13 mouse cellular contexts compared by ENCODE assay signal in the genomic region with DNA sequence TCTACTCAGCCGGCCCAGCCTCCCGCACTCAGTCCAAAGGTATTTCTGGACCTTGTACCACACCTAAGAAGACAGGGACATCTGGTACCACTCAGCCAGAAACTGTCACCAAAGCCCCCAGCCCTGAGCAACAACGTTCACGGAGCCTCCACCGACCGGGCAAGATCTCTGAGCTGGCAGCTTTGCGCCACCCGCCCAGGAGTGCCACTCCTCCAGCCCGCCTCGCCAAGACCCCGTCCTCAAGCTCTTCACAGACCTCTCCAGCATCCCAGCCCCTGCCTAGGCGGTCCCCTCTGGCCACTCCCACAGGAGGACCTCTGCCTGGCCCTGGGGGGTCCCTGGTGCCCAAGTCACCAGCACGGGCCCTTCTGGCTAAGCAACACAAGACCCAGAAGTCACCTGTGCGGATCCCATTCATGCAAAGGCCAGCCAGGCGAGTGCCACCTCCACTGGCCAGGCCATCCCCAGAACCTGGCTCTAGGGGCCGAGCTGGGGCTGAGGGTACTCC. TPM values are rescaled to one million over a fixed set of nuclear protein-coding genes. Genes with fewer than 3 reads are reported as not detected.
DNase-seq lines count a peak whose midpoint lies in the region; ATAC-seq and TF ChIP-seq lines count a peak whose summit lies in the region.
"Had no signal": no experiment of that assay in that cellular context is flagged by ENCODE, and none has a peak within 500 bp of the region (broad histone marks: within the 10 kb centered on the region; RNA-seq: fewer than 3 reads in every experiment).

No protein-coding gene starts in this region.

- H3K4me1 ChIP-seq in cerebellum, adult 2 months (ENCODE audit: control insufficient read depth, insufficient read depth, low read length): peaks cover 58% of the 10 kb centered on the region
- H3K4me1 ChIP-seq in heart, embryonic 16.5 days (ENCODE audit: control insufficient read depth, insufficient read depth, low read length): peaks cover 39% of the 10 kb centered on the region
- peaks cover 5% of the 10 kb centered on the region for H3K4me1 ChIP-seq in heart, adult 2 months (ENCODE audit: control insufficient read depth, insufficient read depth, low read length)
- peaks cover 19% of the 10 kb centered on the region for H3K4me1 ChIP-seq in testis, adult 2 months (ENCODE audit: control insufficient read depth, insufficient read depth, low read length)
- peaks cover 9% of the 10 kb centered on the region for H3K4me1 ChIP-seq in intestine, postnatal 0 days (replicated peaks; ENCODE audit: control insufficient read depth, insufficient read depth, low read length)

- ATAC-seq in heart, embryonic 16.5 days (replicated peaks; ENCODE audit: extremely low read depth, insufficient read depth, low FRiP score): no peak
- no peak for ATAC-seq in intestine, postnatal 0 days

- H3K9me3 ChIP-seq in heart, embryonic 16.5 days (replicated peaks; ENCODE audit: control insufficient read depth, low read length): no peaks in the 10 kb centered on the region
- H3K9me3 ChIP-seq in intestine, postnatal 0 days (ENCODE audit: control insufficient read depth): no peaks in the 10 kb centered on the region
- H3K9me3 ChIP-seq: lung, embryonic 15.5 days had no signal

- H3K27me3 ChIP-seq in cerebellum, adult 2 months (ENCODE audit: control insufficient read depth, insufficient read depth, low read length): no peaks in the 10 kb centered on the region
- peaks cover 71% of the 10 kb centered on the region for H3K27me3 ChIP-seq in heart, embryonic 16.5 days (ENCODE audit: control insufficient read depth, insufficient read depth, low read length)
- H3K27me3 ChIP-seq in heart, adult 2 months (ENCODE audit: control insufficient read depth, insufficient read depth, low read length): no peaks in the 10 kb centered on the region
- no peaks in the 10 kb centered on the region for H3K27me3 ChIP-seq in testis, adult 2 months (ENCODE audit: control insufficient read depth, insufficient read depth, low read length)
- peaks cover 47% of the 10 kb centered on the region for H3K27me3 ChIP-seq in intestine, postnatal 0 days (replicated peaks; ENCODE audit: control insufficient read depth, insufficient read depth, low read length)

- no peak for TF ChIP-seq EP300 in heart, adult 2 months (IDR thresholded peaks at IDR 0.05; ENCODE audit: insufficient read depth, low read depth, low read length)

- 51% methylated on average over 16 of the region's 16 CpGs for WGBS in cerebellum, adult 2 months
- 45% methylated on average over 16 of the region's 16 CpGs for WGBS in heart, embryonic 16.5 days
- WGBS in heart, adult 2 months: 54% methylated on average over 16 of the region's 16 CpGs
- WGBS in intestine, postnatal 0 days: 44% methylated on average over 14 of the region's 16 CpGs

- H3K36me3 ChIP-seq in heart, embryonic 16.5 days (ENCODE audit: control insufficient read depth, insufficient read depth): no peaks in the 10 kb centered on the region
- no peaks in the 10 kb centered on the region for H3K36me3 ChIP-seq in heart, adult 2 months (ENCODE audit: control insufficient read depth, insufficient read depth, low read length)
- H3K36me3 ChIP-seq in testis, adult 2 months (ENCODE audit: control insufficient read depth, insufficient read depth, low read length): no peaks in the 10 kb centered on the region
- peaks cover 24% of the 10 kb centered on the region for H3K36me3 ChIP-seq in intestine, postnatal 0 days (ENCODE audit: control insufficient read depth, insufficient read depth)

- H3K4me2 ChIP-seq in heart, embryonic 16.5 days (ENCODE audit: low read depth, low read length): no peak overlapping the region
- H3K4me2 ChIP-seq in intestine, postnatal 0 days (replicated peaks; ENCODE audit: low read depth): no peak overlapping the region

- peak overlapping the region; percentile 24 for H3K9ac ChIP-seq in heart, embryonic 16.5 days (ENCODE audit: low read length)
- H3K9ac ChIP-seq in heart, adult 2 months (ENCODE audit: low read depth, low read length): no peak overlapping the region
- no peak overlapping the region for H3K9ac ChIP-seq in intestine, postnatal 0 days (ENCODE audit: low read depth, low read length)
- H3K9ac ChIP-seq: lung, embryonic 15.5 days had no signal

- peak in 1 of 2 experiments; percentile 41 for DNase-seq in cerebellum, adult 2 months
- no peak for DNase-seq in cerebellum, adult 9-10 months
- no peak for DNase-seq in heart, adult 2 months
- DNase-seq in testis, postnatal 14 days (ENCODE audit: low spot score): no peak
- DNase-seq in retina, postnatal 1 day: no peak
- DNase-seq: heart, adult 18-20 months; thymus, postnatal 14 days had no signal

- H3K4me3 ChIP-seq in cerebellum, adult 2 months (replicated peaks; ENCODE audit: insufficient read depth, low read depth, low read length): no peak overlapping the region
- no peak overlapping the region for H3K4me3 ChIP-seq in heart, embryonic 16.5 days (ENCODE audit: low read length)
- H3K4me3 ChIP-seq in heart, adult 2 months: no peak overlapping the region
- 0 out of 2 replicates have a peak overlapping the region, but pooled peaks have one; percentile 9 for H3K4me3 ChIP-seq in testis, adult 2 months (ENCODE audit: control insufficient read depth, low read depth, low read length)
- no peak overlapping the region for H3K4me3 ChIP-seq in intestine, postnatal 0 days (ENCODE audit: low read depth, low read length)
- H3K4me3 ChIP-seq: left cerebral cortex, adult 2 months; lung, embryonic 15.5 days had no signal

- H3K27ac ChIP-seq in cerebellum, adult 2 months (ENCODE audit: insufficient read depth, low read length): 0 out of 2 replicates have a peak overlapping the region, but pooled peaks have one; percentile 7
- no peak overlapping the region for H3K27ac ChIP-seq in heart, embryonic 16.5 days (ENCODE audit: low read length)
- H3K27ac ChIP-seq in heart, adult 2 months: no peak overlapping the region
- H3K27ac ChIP-seq in testis, adult 2 months (ENCODE audit: control insufficient read depth, insufficient read depth, low read depth, low read length): no peak overlapping the region
- H3K27ac ChIP-seq in intestine, postnatal 0 days (ENCODE audit: low read depth, low read length): no peak overlapping the region; the same call in 1 of the 2 replicates
- H3K27ac ChIP-seq: lung, embryonic 15.5 days had no signal

- no peaks in the 10 kb centered on the region for H3K79me2 ChIP-seq in heart, adult 2 months (replicated peaks; ENCODE audit: control insufficient read depth, insufficient read depth, low read length)

- TF ChIP-seq POLR2A in cerebellum, adult 2 months (IDR thresholded peaks at IDR 0.05; ENCODE audit: borderline replicate concordance, insufficient read depth, low read length): no peak
- TF ChIP-seq POLR2A in heart, adult 2 months (IDR thresholded peaks at IDR 0.05; ENCODE audit: insufficient read depth, low read depth, low read length): no peak
- TF ChIP-seq POLR2A in testis, adult 2 months (IDR thresholded peaks at IDR 0.05; ENCODE audit: control insufficient read depth, low read depth, low read length): no peak

- intact Hi-C loops in heart, adult 2 months (cut with DNase I): no loop called here

- TF ChIP-seq CTCF in cerebellum, adult 2 months (IDR thresholded peaks at IDR 0.05; ENCODE audit: borderline replicate concordance, insufficient read depth, low read depth, low read length): no peak
- TF ChIP-seq CTCF in heart, adult 2 months (IDR thresholded peaks at IDR 0.05): no peak
- TF ChIP-seq CTCF in testis, adult 2 months (IDR thresholded peaks at IDR 0.05; ENCODE audit: control insufficient read depth, insufficient read depth, insufficient replicate concordance, low read depth, low read length): no peak
- TF ChIP-seq CTCF in intestine, postnatal 0 days (IDR thresholded peaks at IDR 0.05; ENCODE audit: low read depth): no peak

RNA-seq across cellular contexts. Expression of a gene that starts 5.8 kb away (rescaled TPM):
- polyA plus RNA-seq in cerebellum, adult 2 months (2012; rRNA removed): 49.7 and 51.1 TPM in 2 replicates
- polyA plus RNA-seq in heart, embryonic 16.5 days (2015; fragmentation: Nextera tagmentation; extraction: Ambion mirVana): 33.5 and 35.8 TPM in 2 replicates
- total RNA-seq in heart, adult 2 months (2021): 10 to 100 TPM; 13.3 to 14.5 TPM
- polyA plus RNA-seq in heart, adult 2 months (2012; rRNA removed): 27.3 and 28.9 TPM in 2 replicates
- polyA plus RNA-seq in testis, adult 2 months (2012; rRNA removed): 11.3 and 13.1 TPM in 2 replicates
- 85.2 and 87.6 TPM in 2 replicates for polyA plus RNA-seq in intestine, postnatal 0 days (2015; fragmentation: Nextera tagmentation; extraction: Ambion mirVana)

RNA-seq across cellular contexts. Expression of a gene that starts 14.8 kb away (rescaled TPM):
- polyA plus RNA-seq in cerebellum, adult 2 months (2012; rRNA removed): 13.7 and 14.1 TPM in 2 replicates
- 1.6 and 1.9 TPM in 2 replicates for polyA plus RNA-seq in heart, embryonic 16.5 days (2015; fragmentation: Nextera tagmentation; extraction: Ambion mirVana)
- 1 to 10 TPM; 1.4 to 1.8 TPM for total RNA-seq in heart, adult 2 months (2021)
- 4.5 and 4.9 TPM in 2 replicates for polyA plus RNA-seq in heart, adult 2 months (2012; rRNA removed)
- 324 and 326 TPM in 2 replicates for polyA plus RNA-seq in testis, adult 2 months (2012; rRNA removed)
- polyA plus RNA-seq in intestine, postnatal 0 days (2015; fragmentation: Nextera tagmentation; extraction: Ambion mirVana): 13.1 and 18.8 TPM in 2 replicates

RNA-seq across cellular contexts. Expression of a gene that starts 15.2 kb away (rescaled TPM):
- 9.0 and 10.3 TPM in 2 replicates for polyA plus RNA-seq in cerebellum, adult 2 months (2012; rRNA removed)
- polyA plus RNA-seq in heart, embryonic 16.5 days (2015; fragmentation: Nextera tagmentation; extraction: Ambion mirVana): 1.8 and 2.6 TPM in 2 replicates
- total RNA-seq in heart, adult 2 months (2021): 1 to 10 TPM; 2.8 to 3.6 TPM
- polyA plus RNA-seq in heart, adult 2 months (2012; rRNA removed): 2.9 and 4.1 TPM in 2 replicates
- 698 and 732 TPM in 2 replicates for polyA plus RNA-seq in testis, adult 2 months (2012; rRNA removed)
- 261 and 282 TPM in 2 replicates for polyA plus RNA-seq in intestine, postnatal 0 days (2015; fragmentation: Nextera tagmentation; extraction: Ambion mirVana)

RNA-seq across cellular contexts. Expression of a gene that starts 18.8 kb away (rescaled TPM):
- 67.1 and 69.1 TPM in 2 replicates for polyA plus RNA-seq in cerebellum, adult 2 months (2012; rRNA removed)
- polyA plus RNA-seq in heart, embryonic 16.5 days (2015; fragmentation: Nextera tagmentation; extraction: Ambion mirVana): 1.5 TPM in 2 replicates
- 1 to 10 TPM; 2.3 to 2.6 TPM for total RNA-seq in heart, adult 2 months (2021)
- 2.4 and 2.7 TPM in 2 replicates for polyA plus RNA-seq in heart, adult 2 months (2012; rRNA removed)
- 1.4 and 1.8 TPM in 2 replicates for polyA plus RNA-seq in testis, adult 2 months (2012; rRNA removed)
- polyA plus RNA-seq in intestine, postnatal 0 days (2015; fragmentation: Nextera tagmentation; extraction: Ambion mirVana): 1.1 and 1.6 TPM in 2 replicates
- total RNA-seq: megakaryocyte progenitor cell, adult 5-6 weeks had no signal

RNA-seq across cellular contexts. Expression of a gene that starts 22.3 kb away (rescaled TPM):
- 1,303 and 1,454 TPM in 2 replicates for polyA plus RNA-seq in cerebellum, adult 2 months (2012; rRNA removed)
- polyA plus RNA-seq in heart, embryonic 16.5 days (2015; fragmentation: Nextera tagmentation; extraction: Ambion mirVana): 536 and 549 TPM in 2 replicates
- 100 to 1,000 TPM; 748 to 861 TPM for total RNA-seq in heart, adult 2 months (2021)
- 880 and 1,041 TPM in 2 replicates for polyA plus RNA-seq in heart, adult 2 months (2012; rRNA removed)
- polyA plus RNA-seq in testis, adult 2 months (2012; rRNA removed): 672 and 893 TPM in 2 replicates
- polyA plus RNA-seq in intestine, postnatal 0 days (2015; fragmentation: Nextera tagmentation; extraction: Ambion mirVana): 708 and 727 TPM in 2 replicates

Comparison
In these comparisons a context has a peak if more than half of its experiments do, and no peak if none do; other contexts are left out.
1. RNA of a gene that starts 14.8 kb away (polyA plus RNA-seq): 324 to 326 TPM in testis, adult 2 months; 13.7 to 14.1 TPM in cerebellum, adult 2 months, 13.1 to 18.8 TPM in intestine, postnatal 0 days, 4.5 to 4.9 TPM in heart, adult 2 months and 1.6 to 1.9 TPM in heart, embryonic 16.5 days; every median in the first group is over 10 times any median in the second.
2. RNA of a gene that starts 15.2 kb away (polyA plus RNA-seq): 698 to 732 TPM in testis, adult 2 months and 261 to 282 TPM in intestine, postnatal 0 days; 9.0 to 10.3 TPM in cerebellum, adult 2 months, 2.9 to 4.1 TPM in heart, adult 2 months and 1.8 to 2.6 TPM in heart, embryonic 16.5 days; every median in the first group is over 10 times any median in the second.